Mouse (Mus musculus) heart, adult 8-10 months (tissue): ENCODE measurements around the gene Rd3l. TPM values are rescaled to one million over a fixed set of nuclear protein-coding genes. Genes with fewer than 3 reads are reported as not detected.
"Not testable (repeated sequence)": the region's sequence is repeated elsewhere in the genome, so short reads cannot be mapped to it uniquely, and the experiment has no call there.

ENCODE experiments used
- DNase-seq: peaks from one replicate; pipeline ENCODE4 v3.0.0; 2022; ENCODE audit warnings: low spot score
- total RNA-seq, 4 experiments: library from RNA; stranded (reverse); gene quantifications; 2 replicates each; pipeline ENCODE4 v1.2.4; 2022

The Rd3l gene
- total RNA-seq, 4 experiments from 2014 or later: 0.29 to 0.41 (median 0.33) TPM

DNA sequence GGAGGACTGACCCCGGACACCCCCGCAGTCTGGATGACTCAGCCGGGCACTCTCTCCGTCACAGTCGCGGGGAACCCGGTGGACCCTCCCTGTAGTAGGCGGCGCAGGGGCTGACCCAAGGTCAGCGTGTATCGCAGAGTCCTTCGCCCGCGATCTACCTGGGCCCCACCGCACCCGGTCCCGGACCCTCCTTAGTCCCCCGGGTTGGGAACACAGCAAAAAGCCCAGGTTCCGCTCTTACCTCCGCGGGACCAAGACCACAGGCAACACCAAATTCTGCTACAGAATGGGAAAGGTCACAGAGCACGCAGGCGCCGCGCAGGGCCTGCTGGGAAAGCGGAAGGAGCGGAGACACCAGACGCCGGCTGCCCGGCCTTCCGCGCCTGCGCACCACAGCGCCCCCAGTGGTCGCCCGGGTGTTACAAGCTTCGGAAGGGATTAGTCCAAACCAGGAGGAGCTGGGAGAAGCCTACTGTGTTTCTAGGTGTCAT is 14.4 kb downstream of the Rd3l start, which contains the start of gene Atp5mpl:
Atp5mpl (minus strand) TSS at position 295 of the 491 bp plus-strand sequence.
- DNase-seq: peak; percentile 94

GRCm38 (mm10) chr12:111963339-111963738 is 17.8 kb downstream of the Rd3l start:
- DNase-seq: no peak

- peak; percentile 69 for DNase-seq
Observed at GRCm38 (mm10) chr12:111958101-111958865, 22.8 kb downstream of the Rd3l start.

DNA sequence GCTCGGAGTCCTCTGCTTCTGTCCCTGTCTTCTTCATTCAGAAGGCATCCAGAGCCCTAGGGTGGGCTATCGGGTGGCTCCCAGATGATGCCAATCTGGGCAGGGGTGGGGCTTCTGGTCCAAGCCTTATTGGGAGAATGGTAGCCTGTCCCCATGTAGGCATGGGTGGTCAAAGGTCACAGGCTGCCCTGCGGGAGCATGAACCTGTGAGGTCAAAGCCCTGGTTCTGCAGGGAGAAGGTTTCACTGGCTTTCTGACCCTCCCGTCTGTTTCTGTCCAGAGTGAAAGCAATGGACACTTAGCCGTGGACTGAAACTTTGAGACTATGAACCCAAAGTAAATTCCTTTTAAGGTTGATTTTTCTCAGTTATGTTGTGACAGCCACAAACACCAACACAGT is 24.9 kb downstream of the Rd3l start:
- DNase-seq: no peak

GRCm38 (mm10) chr12:111951701-111952100 is 29.4 kb downstream of the Rd3l start:
- no peak for DNase-seq

- DNase-seq: no peak
Observed at GRCm38 (mm10) chr12:111950486-111950885, 30.6 kb downstream of the Rd3l start.

DNA sequence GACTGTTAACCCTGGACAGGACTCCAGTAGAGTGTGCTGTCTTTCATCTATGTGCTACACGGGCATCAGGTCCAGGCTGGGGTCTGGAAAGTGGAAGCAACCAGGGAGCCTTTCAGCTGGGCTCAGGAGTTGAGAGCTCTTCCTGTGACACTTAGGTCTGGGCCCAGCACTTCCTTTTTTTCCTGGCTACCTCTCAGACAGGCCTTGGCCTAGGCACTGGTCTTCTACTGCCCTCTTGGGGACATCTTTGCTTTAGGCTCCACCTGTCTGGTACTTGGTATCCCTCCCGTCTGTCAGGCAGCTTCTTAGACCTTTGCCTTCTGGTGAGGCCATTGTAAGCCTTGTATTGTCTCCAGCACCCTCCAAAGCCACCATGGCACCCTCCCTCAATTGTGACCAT is 34.4 kb downstream of the Rd3l start:
- DNase-seq: peak; percentile 77

GRCm38 (mm10) chr12:111945765-111946655 is 35.1 kb downstream of the Rd3l start:
- DNase-seq: not testable (repeated sequence)

GRCm38 (mm10) chr12:111945115-111945514 is 36.0 kb downstream of the Rd3l start:
- peak; percentile 78 for DNase-seq

DNA sequence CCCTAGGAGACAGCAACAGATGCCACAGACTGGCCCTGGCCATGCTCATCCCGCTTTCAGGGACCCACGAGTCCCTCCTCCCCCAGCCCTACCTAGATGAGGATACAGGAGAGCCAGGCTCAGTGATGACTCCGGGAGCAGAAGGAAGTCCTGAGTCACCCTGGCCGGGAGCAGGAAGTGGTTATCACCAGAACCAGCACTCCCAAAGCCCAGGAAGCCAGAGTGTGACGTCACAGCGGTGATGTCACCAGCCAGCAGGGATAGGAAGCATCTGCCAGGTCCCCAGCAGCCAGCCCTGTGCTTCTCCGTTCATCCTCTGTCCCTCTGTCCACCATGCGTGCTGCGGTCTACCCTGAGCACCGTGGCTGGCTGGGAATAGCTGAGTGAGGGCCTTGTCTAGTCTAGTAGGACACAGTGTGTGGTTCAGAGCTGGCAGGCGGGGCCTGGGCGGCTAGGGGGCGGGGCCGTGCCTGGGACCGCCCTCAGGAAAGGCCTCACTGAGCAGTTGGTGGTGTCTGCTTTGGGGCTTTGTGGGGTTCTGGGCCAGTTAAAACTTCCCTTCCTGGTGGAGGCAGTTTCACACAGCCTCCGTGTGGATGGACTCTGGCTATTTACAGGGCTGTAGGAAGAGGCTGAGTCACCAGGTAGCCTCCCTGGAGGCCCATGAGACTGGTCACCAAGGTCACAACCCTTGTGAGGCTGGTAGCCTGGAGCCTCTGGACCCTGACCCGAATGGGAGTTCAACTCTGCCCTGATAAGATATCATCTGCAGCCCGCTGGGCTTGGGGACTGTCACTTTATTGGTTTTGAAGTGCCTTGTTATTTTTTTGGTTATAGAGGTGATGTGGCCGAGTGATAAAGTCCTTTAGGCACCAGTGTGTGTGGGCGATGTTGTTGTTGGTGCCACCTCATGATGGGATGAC is 36.8 kb downstream of the Rd3l start:
- DNase-seq: peak; percentile 38

GRCm38 (mm10) chr12:111943421-111944064 is 37.6 kb downstream of the Rd3l start:
- peak; percentile 66 for DNase-seq

- DNase-seq: no peak
Observed at GRCm38 (mm10) chr12:111938623-111939177, 42.4 kb downstream of the Rd3l start.

- no peak for DNase-seq
Observed at GRCm38 (mm10) chr12:111936706-111937550, 44.2 kb downstream of the Rd3l start.

- DNase-seq: no peak
Observed at GRCm38 (mm10) chr12:111933971-111934370, 47.1 kb downstream of the Rd3l start.

DNA sequence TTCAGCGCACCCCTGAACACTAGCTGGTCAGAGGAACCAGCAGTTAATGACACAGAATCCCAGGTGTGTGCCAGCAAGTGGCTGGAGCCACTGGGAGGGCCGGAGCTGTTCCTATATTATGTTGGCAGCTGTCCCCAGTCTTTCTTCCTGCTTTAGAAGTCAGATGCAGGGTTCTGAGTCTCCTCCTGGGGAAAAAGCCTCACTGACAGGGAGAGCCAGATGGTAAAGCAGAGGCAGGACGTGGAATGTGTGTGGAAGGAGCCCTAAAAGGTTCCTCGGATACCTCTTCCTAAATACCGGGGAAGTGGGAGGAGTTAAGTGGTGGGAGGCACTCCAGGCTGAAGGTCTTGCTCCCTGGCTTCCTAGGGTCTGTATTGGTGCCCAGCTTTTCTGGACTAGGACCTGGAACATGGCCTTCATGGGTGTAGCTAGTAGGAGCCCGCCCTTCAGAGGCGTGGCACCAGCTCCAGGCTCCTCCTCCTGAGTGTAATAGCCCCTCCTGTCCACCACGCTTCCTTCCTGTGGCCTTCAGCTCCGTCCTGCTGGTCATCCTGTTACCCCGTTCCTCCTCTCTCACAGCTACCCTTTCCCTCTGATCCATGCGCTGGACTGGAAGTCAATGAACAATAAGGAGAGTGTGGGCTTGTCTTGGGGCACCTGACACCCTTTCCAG is 47.9 kb downstream of the Rd3l start:
- DNase-seq: no peak

DNA sequence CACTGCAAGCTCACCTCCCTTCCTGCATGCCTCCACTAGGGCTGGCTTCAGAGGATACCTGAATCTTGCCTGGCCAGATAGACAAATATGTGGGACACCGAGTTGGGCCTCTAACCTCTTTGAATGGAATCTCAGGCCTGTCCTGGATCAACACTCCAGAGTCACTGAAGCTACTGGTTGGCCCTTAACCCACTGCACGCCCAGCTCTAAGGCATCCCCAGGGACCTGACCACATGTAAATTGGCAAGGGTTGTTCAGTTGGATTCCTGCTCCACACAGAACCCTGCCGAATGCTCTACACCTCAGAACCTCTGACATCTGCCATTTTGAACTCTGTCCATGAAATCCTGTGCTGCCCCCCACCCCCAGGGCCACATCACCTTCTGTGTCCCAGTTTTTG is 48.6 kb downstream of the Rd3l start:
- DNase-seq: no peak

DNA sequence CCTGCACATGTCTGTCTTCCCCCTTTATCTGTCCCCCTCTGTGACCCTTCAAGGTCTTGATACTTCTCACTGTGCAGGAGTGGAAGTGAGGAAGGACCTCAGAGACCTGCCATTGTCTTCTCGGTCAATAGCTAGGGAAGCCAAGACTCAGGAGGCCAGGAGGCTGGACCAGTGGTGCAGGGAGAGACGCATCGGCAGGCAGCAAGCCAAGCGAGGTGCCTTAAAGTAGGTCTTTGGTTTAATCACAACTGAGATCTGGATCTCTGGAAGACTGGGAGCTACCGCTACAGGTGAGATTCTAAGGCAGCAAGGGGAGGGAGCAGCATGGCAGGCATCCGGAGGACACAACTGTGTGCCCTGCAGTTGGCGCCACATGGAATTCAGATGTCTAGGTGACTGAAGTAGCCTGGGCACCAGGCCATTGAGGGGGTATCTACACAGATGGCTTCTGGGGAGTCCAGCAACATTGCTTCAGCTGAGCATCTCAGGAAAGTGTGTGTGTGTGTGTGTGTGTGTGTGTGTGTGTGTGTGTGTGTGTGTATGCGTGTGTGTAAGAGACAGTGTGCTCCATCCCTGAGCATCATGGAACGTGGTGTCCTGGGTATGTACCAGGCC is 49.6 kb downstream of the Rd3l start:
- DNase-seq: no peak
